Mouse (Mus musculus): ENCODE measurements around the gene Pcdh8. TPM values are rescaled to one million over a fixed set of nuclear protein-coding genes. Genes with fewer than 3 reads are reported as not detected.

Pcdh8 gene
- total RNA-seq, 2 experiments from 2014 or later: 0.19 TPM; not detected in 1

DNA sequence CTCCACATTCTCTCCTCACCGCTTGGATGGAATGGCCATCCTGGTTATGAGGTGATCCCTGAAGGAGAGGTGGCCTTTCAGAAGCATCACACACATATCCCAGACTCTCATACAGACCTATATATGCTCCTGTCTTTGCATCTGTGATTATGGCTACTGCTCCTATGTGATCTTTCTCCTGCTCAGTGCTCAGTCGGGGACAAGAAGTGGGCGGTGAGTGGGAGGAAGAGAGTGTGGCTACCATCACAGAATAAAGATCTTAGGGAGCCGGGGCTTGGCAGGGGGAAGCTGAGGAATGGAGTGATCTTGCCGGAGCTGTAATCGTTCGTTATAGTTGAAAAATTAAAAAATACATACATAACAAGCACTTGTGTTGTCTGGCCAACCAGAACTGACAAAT is 17.4 kb downstream of the Pcdh8 start:
- DNase-seq: no peak

DNA sequence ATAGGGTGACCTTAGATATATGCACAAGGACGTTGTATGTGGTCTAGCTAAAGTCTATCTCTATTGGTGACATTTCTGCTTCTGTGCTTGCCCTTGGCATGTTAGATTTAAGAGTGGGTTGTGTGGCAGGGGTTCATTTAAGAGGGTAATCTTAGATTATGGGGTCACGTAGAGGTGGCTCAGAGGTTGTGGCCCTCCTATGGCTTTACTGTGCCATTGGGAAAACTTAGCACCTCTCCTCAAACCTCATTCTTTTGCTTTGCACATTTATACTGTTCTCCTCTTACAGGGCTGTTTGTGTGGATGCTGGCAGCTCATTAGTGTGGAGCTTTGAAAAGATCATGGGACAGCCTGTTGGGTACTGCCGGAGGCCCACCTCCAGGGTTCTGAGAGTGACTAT is 30.6 kb downstream of the Pcdh8 start:
- no peak for DNase-seq

DNA sequence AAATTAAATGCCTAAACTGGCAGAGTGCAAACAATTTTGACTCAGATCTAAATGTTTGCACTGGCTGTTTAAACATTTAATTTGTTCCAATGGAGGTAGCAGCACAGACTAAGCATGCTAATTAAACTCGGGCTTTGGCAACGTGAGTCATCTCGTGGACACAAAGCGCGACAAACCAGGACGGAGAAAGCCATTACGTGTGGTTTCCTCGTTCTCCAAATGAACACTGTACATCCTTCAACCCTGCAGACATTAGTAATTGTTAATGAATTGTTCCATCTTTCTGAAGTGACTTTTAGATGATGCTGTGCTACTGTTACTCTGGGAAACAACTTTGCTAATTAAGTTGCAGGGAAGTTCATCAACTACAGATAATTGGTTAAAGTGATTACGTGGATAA is 32.7 kb downstream of the Pcdh8 start:
- no peak for DNase-seq

DNA sequence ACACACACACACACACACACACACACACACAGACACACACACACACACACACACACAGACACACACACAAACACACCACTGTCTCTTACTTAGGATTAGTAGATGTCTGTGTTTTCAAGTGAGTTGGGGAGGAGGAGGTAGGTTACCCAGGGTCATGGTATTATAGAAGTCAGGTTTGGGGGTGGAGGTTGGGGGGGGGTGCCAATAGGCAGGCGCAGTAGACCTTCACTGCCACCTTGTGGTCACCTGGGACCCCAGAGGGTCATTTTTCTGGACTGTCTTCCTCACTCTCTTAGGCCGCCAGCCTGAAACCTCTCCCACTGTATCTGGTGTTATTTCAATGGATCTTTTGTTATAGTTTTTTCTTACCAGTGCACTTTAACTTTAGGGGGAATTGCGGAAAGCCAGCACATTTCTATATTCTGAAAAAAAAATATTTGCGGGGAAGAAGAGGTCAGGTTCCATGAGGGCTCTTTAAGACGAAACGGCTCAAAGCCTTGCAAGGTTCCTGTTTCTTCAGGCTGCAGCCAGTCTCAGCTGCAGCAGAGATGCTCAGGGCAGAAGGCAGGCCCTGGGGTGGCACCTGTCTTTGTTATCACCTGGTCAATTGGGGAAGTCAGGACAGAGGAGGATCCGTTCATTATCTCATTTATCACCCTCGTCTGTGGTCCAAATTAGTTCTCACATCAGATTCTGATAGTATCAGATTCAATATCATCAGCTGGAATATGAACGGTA is 33.3 kb downstream of the Pcdh8 start:
- DNase-seq: peak; percentile 68

DNA sequence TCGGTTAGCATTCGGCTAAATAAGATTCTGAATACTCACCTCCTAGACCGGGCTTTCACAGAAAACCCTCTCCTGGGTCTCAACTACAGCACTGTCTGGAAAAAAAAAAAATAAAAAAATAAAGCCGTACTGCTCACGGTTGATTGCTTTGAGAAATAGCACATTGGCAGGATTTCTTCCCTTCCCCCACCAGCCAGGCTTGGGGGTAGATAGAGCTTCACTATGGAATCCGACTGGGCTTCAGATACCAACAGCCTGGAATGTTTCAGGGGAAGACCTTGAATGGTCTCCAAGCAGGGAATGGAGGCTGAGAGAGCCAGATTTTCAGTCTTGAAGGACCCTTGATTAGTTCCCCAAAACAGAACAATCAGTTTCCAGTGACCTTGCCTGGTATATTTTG is 34.3 kb downstream of the Pcdh8 start:
- DNase-seq: peak; percentile 10

DNA sequence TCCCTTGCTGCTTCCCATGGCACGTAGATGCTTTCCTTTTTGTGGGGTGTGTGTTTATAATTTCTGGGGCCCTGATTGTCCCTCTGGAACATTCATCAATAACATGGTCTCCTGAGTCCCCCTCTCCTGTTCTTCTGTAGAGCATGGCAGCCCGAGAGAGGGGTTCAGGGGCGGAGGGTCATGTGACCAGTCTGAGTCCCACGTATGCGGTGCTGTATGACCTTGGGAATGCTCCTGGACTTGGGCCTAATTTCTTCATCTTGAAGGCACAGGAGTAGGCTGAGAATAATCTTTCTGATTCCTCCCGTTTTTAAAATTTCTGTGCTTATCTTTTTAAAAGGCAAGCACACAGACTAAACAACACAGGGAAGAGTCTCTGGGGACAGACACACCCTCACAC is 37.6 kb downstream of the Pcdh8 start:
- no peak for DNase-seq

DNA sequence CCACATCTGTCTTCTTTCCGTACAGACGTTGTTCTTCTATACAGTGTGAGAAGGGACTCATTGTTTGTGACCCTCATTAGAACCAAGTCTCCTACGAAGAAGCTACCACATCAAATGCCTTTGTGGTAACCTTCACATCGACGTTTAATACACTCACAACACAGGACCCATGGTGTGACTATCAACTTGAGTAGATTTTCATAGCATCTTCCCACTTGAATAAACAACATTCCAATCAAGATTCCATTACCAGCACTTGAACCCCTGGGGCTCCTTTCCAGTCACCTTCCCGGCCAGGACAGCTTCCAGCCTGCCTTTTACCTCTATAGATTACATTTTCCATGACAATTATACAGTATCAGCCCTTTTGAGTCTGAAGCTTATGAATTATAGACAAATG is 42.3 kb downstream of the Pcdh8 start:
- DNase-seq: no peak

DNA sequence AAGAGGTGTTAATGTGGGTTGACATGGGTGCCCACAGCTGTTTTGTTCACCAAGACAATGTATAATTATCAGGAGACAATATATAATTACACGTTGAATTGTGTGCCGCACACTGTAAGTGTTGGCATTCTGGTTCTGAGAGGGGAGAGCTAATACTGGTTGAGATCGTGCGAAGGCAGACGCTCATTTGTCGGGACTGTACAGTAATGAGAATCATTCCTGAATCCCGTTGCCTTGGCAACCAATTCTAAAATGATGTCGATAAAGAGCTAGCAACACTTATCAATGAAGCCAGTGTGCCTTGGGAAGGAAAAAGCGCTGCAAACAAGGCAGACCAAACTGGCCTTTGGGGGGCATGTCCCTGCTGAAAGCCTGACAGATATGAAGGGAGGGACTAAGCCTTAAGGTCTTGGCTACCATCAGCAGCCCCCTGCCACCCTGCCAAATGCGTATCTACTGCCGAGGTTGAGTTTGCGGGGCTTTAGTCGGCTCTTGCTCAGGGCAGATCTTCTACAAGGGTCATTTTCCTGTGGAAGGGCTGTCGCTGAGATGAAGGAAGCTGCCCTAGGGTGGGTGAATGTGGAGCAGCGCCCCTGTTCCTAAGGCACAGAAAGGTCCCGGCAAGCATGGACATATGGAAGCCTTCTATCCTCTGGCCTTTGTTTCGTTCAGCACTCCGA is 47.0 kb downstream of the Pcdh8 start:
- DNase-seq: no peak

DNA sequence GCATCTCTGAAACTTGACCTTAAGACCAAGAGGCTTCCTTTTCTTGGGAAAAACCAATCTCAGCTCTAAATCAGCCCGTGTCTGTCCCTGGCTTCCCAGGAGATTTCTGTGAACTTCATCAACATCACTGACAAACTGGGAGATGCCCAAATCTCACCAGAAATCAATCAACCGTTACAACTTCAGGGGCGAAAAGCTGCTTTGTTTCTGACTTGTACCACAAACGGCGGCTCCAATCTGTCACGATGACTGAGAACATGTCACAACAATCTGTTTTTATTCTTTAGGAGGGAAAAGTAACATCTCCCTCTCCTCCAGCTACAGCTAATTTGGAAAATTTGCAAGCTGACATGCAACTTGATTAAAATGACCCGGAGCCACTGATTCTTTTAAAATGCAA is 48.9 kb downstream of the Pcdh8 start:
- DNase-seq: no peak

Small RNAs within 50 kb of the gene (microRNA-seq; reads per million reads assigned to microRNA genes)
- 0 reads per million in 2 experiments for gene Mir759

Other genes starting within 250 kb of the Pcdh8 start
- 100 to 1,000 TPM in 1 of 2 experiments, 10 to 100 TPM in 1; 99.3 to 107 TPM for gene Sugt1, start 183.6 kb downstream of the Pcdh8 start, total RNA-seq (2021)
- gene Cnmd, start 109.1 kb downstream of the Pcdh8 start, total RNA-seq (2021): under 1 TPM in 1 of 2 experiments, not detected in 1; 0.43 TPM
- under 1 TPM; 0.41 to 0.77 TPM for gene Olfm4, start 212.8 kb upstream of the Pcdh8 start, total RNA-seq (2021)

Measured in heart, postnatal 4 days (tissue).